Mouse (Mus musculus) heart, embryonic 11.5 days (tissue): ENCODE data around the gene Msl2. TPM values are rescaled to one million over a fixed set of nuclear protein-coding genes. Genes with fewer than 3 reads are reported as not detected.

Experiments
- ATAC-seq: fragments of 200-750 bp; cut with Nextera tagmentation; replicated peaks from 2 replicates; pipeline ENCODE4 v1.8.0; 2017; ENCODE audit warnings: moderate library complexity; ENCODE audit not compliant: insufficient number of reproducible peaks, low FRiP score, low TSS enrichment
- H3K27ac ChIP-seq: fragments of 300-500 bp; sonication (generic); 2 replicates; pipeline ENCODE4 v1.5.1; 2014; ENCODE audit warnings: mild to moderate bottlenecking, low read depth, low read length
- H3K27me3 ChIP-seq: fragments of 300-500 bp; sonication (generic); 2 replicates; pipeline ENCODE4 v1.6.1; 2014; ENCODE audit warnings: mild to moderate bottlenecking, low read length, mixed read lengths; ENCODE audit not compliant: control insufficient read depth, insufficient read depth
- H3K36me3 ChIP-seq: fragments of 300-500 bp; sonication (generic); 2 replicates; pipeline ENCODE4 v1.6.1; 2014; ENCODE audit warnings: mild to moderate bottlenecking, low read length, moderate library complexity, mixed read lengths; ENCODE audit not compliant: control insufficient read depth, insufficient read depth
- H3K4me1 ChIP-seq: fragments of 300-500 bp; sonication (generic); 2 replicates; pipeline ENCODE4 v1.6.1; 2014; ENCODE audit warnings: low read length; ENCODE audit not compliant: control insufficient read depth, insufficient read depth
- H3K4me2 ChIP-seq: fragments of 300-500 bp; sonication (generic); 2 replicates; pipeline ENCODE4 v1.6.1; 2014; ENCODE audit warnings: mild to moderate bottlenecking, moderate library complexity
- H3K4me3 ChIP-seq: fragments of 300-500 bp; sonication (generic); 2 replicates; pipeline ENCODE4 v1.5.1; 2014; ENCODE audit warnings: low read depth, low read length
- H3K9ac ChIP-seq: fragments of 300-500 bp; sonication (generic); 2 replicates; pipeline ENCODE4 v1.6.1; 2014; ENCODE audit warnings: mild to moderate bottlenecking, low read depth, low read length, moderate library complexity
- H3K9me3 ChIP-seq: fragments of 300-500 bp; sonication (generic); replicated peaks from 2 replicates; pipeline ENCODE4 v1.6.1; 2016; ENCODE audit warnings: low read length; ENCODE audit not compliant: control insufficient read depth
- WGBS: fragments of 180-500 bp; shearing (Covaris S2); extraction: QIAGEN DNeasy Blood & Tissue Kit; methylation state at CpG from one replicate; pipeline ENCODE4 v1.1.7; 2014; ENCODE audit not compliant: insufficient replicate concordance; 5-methylcytosine and 5-hydroxymethylcytosine counted together
- polyA plus RNA-seq: library from polyadenylated mRNA; unstranded; fragments of >200 nt; fragmentation: Nextera tagmentation; extraction: Ambion mirVana; gene quantifications from 2 replicates; pipeline ENCODE4 v1.2.1, GENCODE M21; 2014

Gene Msl2
- 3.3 and 3.8 TPM in 2 replicates for polyA plus RNA-seq

- ATAC-seq, result peak; percentile 49
Observed at GRCm38 (mm10) chr9:101073987-101074331, at the start of gene Msl2. TSS of gene Msl2 (plus strand) at chr9:101074101.

GRCm38 (mm10) chr9:101033761-101034447 is 40.0 kb upstream of the Msl2 start:
- Histone ChIP-seq H3K27me3 (no peaks in the 10 kb centered on the region), H3K27ac (peak overlapping the region; percentile 96), H3K36me3 (no peaks in the 10 kb centered on the region), H3K9ac (peak overlapping the region; percentile 84), H3K4me3 (peak overlapping the region; percentile 67), H3K4me2 (peak overlapping the region; percentile 74), H3K9me3 (no peaks in the 10 kb centered on the region), H3K4me1 (peaks cover 7% of the 10 kb centered on the region)
- 8% methylated on average over 14 of the region's 14 CpGs for WGBS
- no peak for ATAC-seq

More at GRCm38 (mm10) chr9:101073987-101074331, at the start of gene Msl2:
- peak within 1 kb of the TSS; percentile 99 for H3K9ac ChIP-seq
- peak within 1 kb of the TSS; percentile 100 for H3K27ac ChIP-seq
- no peaks in the 10 kb centered on the region for H3K27me3 ChIP-seq
- H3K9me3 ChIP-seq, result no peaks in the 10 kb centered on the region; the same call in 1 of the 2 replicates
- H3K4me2 ChIP-seq, result peak within 1 kb of the TSS; percentile 89
- no peaks in the 10 kb centered on the region for H3K36me3 ChIP-seq
- H3K4me1 ChIP-seq, result peaks cover 11% of the 10 kb centered on the region
- WGBS, result 2% methylated on average over 23 of the region's 43 CpGs
- peak within 1 kb of the TSS; percentile 98 for H3K4me3 ChIP-seq

DNA sequence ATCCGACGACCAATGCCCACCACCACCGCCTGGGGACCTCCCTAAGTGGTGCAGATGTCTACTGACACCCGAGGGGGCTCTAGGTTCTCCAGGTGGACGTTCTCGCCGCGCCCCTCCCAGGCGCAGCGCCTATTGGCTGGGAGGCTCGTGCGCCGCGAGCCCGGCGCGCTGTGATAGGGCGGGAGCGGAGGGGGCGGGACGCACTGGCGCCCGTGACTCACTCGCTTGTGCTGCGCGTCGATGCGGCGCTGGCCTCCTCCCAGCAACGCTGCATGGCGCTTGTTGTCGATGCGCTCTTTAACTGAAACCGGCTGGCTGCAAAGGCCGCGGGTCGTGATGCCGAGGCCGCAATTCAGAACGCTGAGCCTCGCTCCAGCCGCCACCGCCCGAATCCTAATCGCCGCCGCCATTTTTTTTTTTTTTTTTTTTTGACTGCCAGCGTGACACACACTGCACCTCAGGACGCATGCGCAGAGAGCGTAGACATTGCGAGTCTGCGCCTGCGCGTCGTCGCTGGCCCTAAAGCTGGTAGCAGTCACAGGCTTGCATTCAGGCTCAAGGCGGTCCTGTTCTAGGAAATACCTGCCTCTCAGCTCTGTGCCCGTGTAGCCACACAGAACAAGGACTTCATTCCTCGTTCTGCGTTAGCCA is 39.3 kb upstream of the Msl2 start, which contains the start of gene Pccb:
Gene Pccb (minus strand): TSS at position 451 of the 651 bp plus-strand sequence.
- peak within 1 kb of the TSS; percentile 96 for H3K27ac ChIP-seq
- WGBS, result under 1% methylated on average over 61 of the region's 61 CpGs
- peak within 1 kb of the TSS; percentile 67 for H3K4me3 ChIP-seq
- H3K36me3 ChIP-seq, result no peaks in the 10 kb centered on the region
- H3K27me3 ChIP-seq, result no peaks in the 10 kb centered on the region
- H3K4me1 ChIP-seq, result peaks cover 7% of the 10 kb centered on the region
- H3K9me3 ChIP-seq, result no peaks in the 10 kb centered on the region
- peak; percentile 98 for ATAC-seq
- peak within 1 kb of the TSS; percentile 74 for H3K4me2 ChIP-seq
- peak within 1 kb of the TSS; percentile 84 for H3K9ac ChIP-seq

- 78% methylated on average over 10 of the region's 15 CpGs for WGBS
Observed at GRCm38 (mm10) chr9:101035836-101036596, 37.9 kb upstream of the Msl2 start.

GRCm38 (mm10) chr9:101036876-101037275 is 37.0 kb upstream of the Msl2 start:
- no peak for ATAC-seq
- no peak overlapping the region for H3K9ac ChIP-seq

More at GRCm38 (mm10) chr9:101035836-101036596, 37.9 kb upstream of the Msl2 start:
- no peaks in the 10 kb centered on the region for H3K27me3 ChIP-seq
- H3K36me3 ChIP-seq, result no peaks in the 10 kb centered on the region
- no peak for ATAC-seq
- no peak overlapping the region for H3K4me2 ChIP-seq
- no peaks in the 10 kb centered on the region for H3K9me3 ChIP-seq
- peaks cover 7% of the 10 kb centered on the region for H3K4me1 ChIP-seq
- H3K4me3 ChIP-seq, result no peak overlapping the region
- H3K27ac ChIP-seq, result no peak overlapping the region
- no peak overlapping the region for H3K9ac ChIP-seq

GRCm38 (mm10) chr9:101037396-101037795 is 36.5 kb upstream of the Msl2 start:
- no peaks in the 10 kb centered on the region for H3K36me3 ChIP-seq
- H3K4me1 ChIP-seq, result peaks cover 7% of the 10 kb centered on the region
- no peak overlapping the region for H3K9ac ChIP-seq
- no peak overlapping the region for H3K4me3 ChIP-seq
- H3K9me3 ChIP-seq, result no peaks in the 10 kb centered on the region
- H3K4me2 ChIP-seq, result no peak overlapping the region
- ATAC-seq, result no peak
- H3K27me3 ChIP-seq, result no peaks in the 10 kb centered on the region
- WGBS, result 44% methylated on average over 7 of the region's 7 CpGs
- no peak overlapping the region for H3K27ac ChIP-seq

More at GRCm38 (mm10) chr9:101036876-101037275, 37.0 kb upstream of the Msl2 start:
- Histone ChIP-seq H3K4me1 (peaks cover 7% of the 10 kb centered on the region), H3K4me2 (no peak overlapping the region), H3K27me3 (no peaks in the 10 kb centered on the region), H3K9me3 (no peaks in the 10 kb centered on the region), H3K27ac (no peak overlapping the region), H3K4me3 (no peak overlapping the region), H3K36me3 (no peaks in the 10 kb centered on the region)
- 80% methylated on average over 2 of the region's 2 CpGs for WGBS

- no peaks in the 10 kb centered on the region for H3K36me3 ChIP-seq
- WGBS, result 68% methylated on average over 5 of the region's 5 CpGs
- H3K4me2 ChIP-seq, result no peak overlapping the region
- H3K9me3 ChIP-seq, result no peaks in the 10 kb centered on the region
- no peaks in the 10 kb centered on the region for H3K27me3 ChIP-seq
- H3K4me1 ChIP-seq, result peaks cover 3% of the 10 kb centered on the region
- ATAC-seq, result no peak
- H3K9ac ChIP-seq, result no peak overlapping the region
- no peak overlapping the region for H3K27ac ChIP-seq
- H3K4me3 ChIP-seq, result no peak overlapping the region
Observed at GRCm38 (mm10) chr9:101038634-101039033, 35.3 kb upstream of the Msl2 start.

GRCm38 (mm10) chr9:101041508-101041907 is 32.4 kb upstream of the Msl2 start:
- WGBS, result 61% methylated on average over 5 of the region's 5 CpGs
- no peak overlapping the region for H3K9ac ChIP-seq
- H3K4me1 ChIP-seq, result no peaks in the 10 kb centered on the region
- no peak overlapping the region for H3K4me2 ChIP-seq
- no peak for ATAC-seq
- H3K36me3 ChIP-seq, result no peaks in the 10 kb centered on the region
- H3K4me3 ChIP-seq, result no peak overlapping the region
- no peaks in the 10 kb centered on the region for H3K9me3 ChIP-seq
- no peaks in the 10 kb centered on the region for H3K27me3 ChIP-seq
- no peak overlapping the region for H3K27ac ChIP-seq
